Mouse (Mus musculus) heart, embryonic 13.5 days (tissue): ENCODE data around the gene Zfp446. TPM values are rescaled to one million over a fixed set of nuclear protein-coding genes. Genes with fewer than 3 reads are reported as not detected.
A peak's percentile ranks its signal among the peaks of the same experiment; 100 is the strongest.
"Not testable (repeated sequence)": the region's sequence is repeated elsewhere in the genome, so short reads cannot be mapped to it uniquely, and the experiment has no call there.

Experiments
- ATAC-seq: fragments of 200-750 bp; cut with Nextera tagmentation; 2 replicates; pipeline ENCODE4 v1.8.0; 2017; ENCODE audit warnings: moderate TSS enrichment; ENCODE audit not compliant: insufficient number of reproducible peaks, low FRiP score, low TSS enrichment; ENCODE audit errors: extremely low read depth
- H3K27ac ChIP-seq: fragments of 300-500 bp; sonication (generic); replicated peaks from 2 replicates; pipeline ENCODE4 v1.5.1; 2015; ENCODE audit warnings: moderate library complexity, mild to moderate bottlenecking, inconsistent platforms
- H3K27me3 ChIP-seq: fragments of 300-500 bp; sonication (generic); replicated peaks from 2 replicates; pipeline ENCODE4 v1.6.1; 2015; ENCODE audit warnings: mild to moderate bottlenecking, inconsistent platforms
- H3K36me3 ChIP-seq: fragments of 300-500 bp; sonication (generic); 2 replicates; pipeline ENCODE4 v1.6.1; 2015; ENCODE audit warnings: mild to moderate bottlenecking, inconsistent platforms
- H3K4me1 ChIP-seq: fragments of 300-500 bp; sonication (generic); 2 replicates; pipeline ENCODE4 v1.6.1; 2015; ENCODE audit warnings: inconsistent platforms
- H3K4me2 ChIP-seq: fragments of 300-500 bp; sonication (generic); 2 replicates; pipeline ENCODE4 v1.6.1; 2015; ENCODE audit warnings: inconsistent platforms, mild to moderate bottlenecking, moderate library complexity
- H3K4me3 ChIP-seq: fragments of 300-500 bp; sonication (generic); 2 replicates; pipeline ENCODE4 v1.5.1; 2015; ENCODE audit warnings: moderate library complexity, mild to moderate bottlenecking, inconsistent platforms
- H3K9ac ChIP-seq: fragments of 300-500 bp; sonication (generic); 2 replicates; pipeline ENCODE4 v1.6.1; 2015; ENCODE audit warnings: inconsistent platforms, mild to moderate bottlenecking, moderate library complexity
- H3K9me3 ChIP-seq: fragments of 300-500 bp; sonication (generic); 2 replicates; pipeline ENCODE4 v1.6.1; 2016; ENCODE audit warnings: inconsistent platforms
- WGBS: fragments of 180-500 bp; shearing (Covaris S2); methylation state at CpG from one replicate; pipeline ENCODE4 v1.1.7; 2015; ENCODE audit warnings: mixed read lengths; 5-methylcytosine and 5-hydroxymethylcytosine counted together
- polyA plus RNA-seq: library from polyadenylated mRNA; unstranded; fragments of >200 nt; fragmentation: Nextera tagmentation; extraction: Ambion mirVana; gene quantifications from 2 replicates; pipeline ENCODE4 v1.2.1, GENCODE M21; 2015

Zfp446 gene
- 5.4 and 6.1 TPM in 2 replicates for polyA plus RNA-seq

GRCm38 (mm10) chr7:12977682-12978389 lies at the start of gene Zfp446:
Gene Zfp446 (plus strand): TSS chr7:12977848.
- Histone ChIP-seq H3K27me3 (no peaks in the 10 kb centered on the region), H3K9me3 (no peaks in the 10 kb centered on the region), H3K36me3 (peaks cover 20% of the 10 kb centered on the region; the same call in 1 of the 2 replicates), H3K4me3 (peak within 1 kb of the TSS; percentile 74), H3K27ac (peak within 1 kb of the TSS; percentile 95), H3K4me1 (peaks cover 20% of the 10 kb centered on the region), H3K9ac (peak within 1 kb of the TSS; percentile 82), H3K4me2 (peak within 1 kb of the TSS; percentile 78)
- under 1% methylated on average over 49 of the region's 49 CpGs for WGBS
- ATAC-seq, result peak; percentile 99

GRCm38 (mm10) chr7:12933615-12934140 lies 44.0 kb upstream of the Zfp446 start:
- peaks cover 8% of the 10 kb centered on the region; the same call in 1 of the 2 replicates for H3K27me3 ChIP-seq
- no peak for ATAC-seq
- 75% methylated on average over 4 of the region's 4 CpGs for WGBS

GRCm38 (mm10) chr7:12934808-12935207 lies 42.8 kb upstream of the Zfp446 start:
- no peak overlapping the region for H3K4me3 ChIP-seq
- H3K9ac ChIP-seq, result no peak overlapping the region
- no peaks in the 10 kb centered on the region for H3K4me1 ChIP-seq
- 50% methylated on average over 3 of the region's 3 CpGs for WGBS
- no peak for ATAC-seq
- H3K9me3 ChIP-seq, result no peaks in the 10 kb centered on the region
- no peak overlapping the region for H3K27ac ChIP-seq
- no peaks in the 10 kb centered on the region for H3K36me3 ChIP-seq
- no peak overlapping the region for H3K4me2 ChIP-seq
- no peaks in the 10 kb centered on the region for H3K27me3 ChIP-seq

More at GRCm38 (mm10) chr7:12933615-12934140, 44.0 kb upstream of the Zfp446 start:
- peaks cover 1% of the 10 kb centered on the region for H3K4me1 ChIP-seq
- H3K4me3 ChIP-seq, result no peak overlapping the region
- no peak overlapping the region for H3K9ac ChIP-seq
- no peaks in the 10 kb centered on the region for H3K36me3 ChIP-seq
- H3K4me2 ChIP-seq, result no peak overlapping the region
- no peak overlapping the region for H3K27ac ChIP-seq
- H3K9me3 ChIP-seq, result no peaks in the 10 kb centered on the region

- H3K4me2 ChIP-seq, H3K27ac ChIP-seq, H3K9ac ChIP-seq, H3K27me3 ChIP-seq, H3K4me3 ChIP-seq, H3K36me3 ChIP-seq, H3K4me1 ChIP-seq, H3K9me3 ChIP-seq, ATAC-seq: not testable (repeated sequence)
- 77% methylated on average over 4 of the region's 4 CpGs for WGBS
These were observed 40.3 kb upstream of the Zfp446 start for GRCm38 (mm10) chr7:12937254-12937803.

GRCm38 (mm10) chr7:12940599-12940998 lies 37.0 kb upstream of the Zfp446 start:
- H3K9me3 ChIP-seq, result no peaks in the 10 kb centered on the region
- 80% methylated on average over 4 of the region's 4 CpGs for WGBS
- no peak overlapping the region for H3K4me2 ChIP-seq
- no peak for ATAC-seq
- no peak overlapping the region for H3K27ac ChIP-seq
- no peak overlapping the region for H3K4me3 ChIP-seq
- H3K27me3 ChIP-seq, result no peaks in the 10 kb centered on the region
- no peak overlapping the region for H3K9ac ChIP-seq
- H3K4me1 ChIP-seq, result no peaks in the 10 kb centered on the region
- H3K36me3 ChIP-seq, result no peaks in the 10 kb centered on the region

- Histone ChIP-seq H3K4me2 (no peak overlapping the region), H3K9me3 (no peaks in the 10 kb centered on the region), H3K27ac (no peak overlapping the region), H3K9ac (no peak overlapping the region), H3K27me3 (no peaks in the 10 kb centered on the region), H3K4me1 (no peaks in the 10 kb centered on the region), H3K4me3 (no peak overlapping the region), H3K36me3 (no peaks in the 10 kb centered on the region)
- no peak for ATAC-seq
These were observed 34.2 kb upstream of the Zfp446 start for GRCm38 (mm10) chr7:12943488-12943887.

GRCm38 (mm10) chr7:12949032-12949871 lies 28.4 kb upstream of the Zfp446 start:
- WGBS, result 9% methylated on average over 35 of the region's 35 CpGs
- peak overlapping the region; percentile 79 for H3K9ac ChIP-seq
- H3K27me3 ChIP-seq, result no peaks in the 10 kb centered on the region
- H3K36me3 ChIP-seq, result no peaks in the 10 kb centered on the region
- peak; percentile 88 for ATAC-seq
- H3K4me1 ChIP-seq, result peaks cover 16% of the 10 kb centered on the region
- H3K27ac ChIP-seq, result peak overlapping the region; percentile 79
- peak overlapping the region; percentile 59 for H3K4me3 ChIP-seq
- H3K4me2 ChIP-seq, result peak overlapping the region; percentile 89
- H3K9me3 ChIP-seq, result no peaks in the 10 kb centered on the region

GRCm38 (mm10) chr7:12949872-12950229 lies 27.8 kb upstream of the Zfp446 start:
- Histone ChIP-seq H3K9me3 (no peaks in the 10 kb centered on the region), H3K4me3 (peak overlapping the region; percentile 59), H3K36me3 (no peaks in the 10 kb centered on the region), H3K27me3 (no peaks in the 10 kb centered on the region), H3K9ac (peak overlapping the region; percentile 79), H3K4me1 (peaks cover 16% of the 10 kb centered on the region), H3K4me2 (peak overlapping the region; percentile 89), H3K27ac (peak overlapping the region; percentile 79)
- peak; percentile 29; the same call in 1 of the 2 replicates for ATAC-seq
- WGBS, result 5% methylated on average over 16 of the region's 16 CpGs

- Histone ChIP-seq H3K4me2 (no peak overlapping the region), H3K36me3 (no peaks in the 10 kb centered on the region), H3K9ac (no peak overlapping the region), H3K4me3 (no peak overlapping the region), H3K4me1 (peaks cover 9% of the 10 kb centered on the region), H3K27me3 (no peaks in the 10 kb centered on the region), H3K27ac (no peak overlapping the region), H3K9me3 (no peaks in the 10 kb centered on the region)
- WGBS, result 43% methylated on average over 3 of the region's 3 CpGs
- ATAC-seq, result no peak
These were observed 22.8 kb upstream of the Zfp446 start for GRCm38 (mm10) chr7:12954896-12955295.

- Histone ChIP-seq H3K27me3 (no peaks in the 10 kb centered on the region), H3K4me2 (no peak overlapping the region), H3K9ac (no peak overlapping the region), H3K36me3 (no peaks in the 10 kb centered on the region), H3K9me3 (no peaks in the 10 kb centered on the region), H3K4me1 (peaks cover 4% of the 10 kb centered on the region; the same call in 1 of the 2 replicates), H3K4me3 (no peak overlapping the region), H3K27ac (no peak overlapping the region)
- ATAC-seq, result no peak
- WGBS, result 67% methylated on average over 5 of the region's 5 CpGs
These were observed 20.1 kb upstream of the Zfp446 start for GRCm38 (mm10) chr7:12957511-12957910.

GRCm38 (mm10) chr7:12958948-12959347 lies 18.7 kb upstream of the Zfp446 start:
- 72% methylated on average over 4 of the region's 4 CpGs for WGBS
- ATAC-seq, result no peak
- no peak overlapping the region for H3K9ac ChIP-seq

More at GRCm38 (mm10) chr7:12958948-12959347, 18.7 kb upstream of the Zfp446 start:
- no peak overlapping the region for H3K4me2 ChIP-seq
- H3K27ac ChIP-seq, result no peak overlapping the region
- H3K36me3 ChIP-seq, result no peaks in the 10 kb centered on the region
- H3K27me3 ChIP-seq, result no peaks in the 10 kb centered on the region
- H3K9me3 ChIP-seq, result no peaks in the 10 kb centered on the region
- H3K4me3 ChIP-seq, result no peak overlapping the region
- peaks cover 4% of the 10 kb centered on the region; the same call in 1 of the 2 replicates for H3K4me1 ChIP-seq
